Mouse (Mus musculus): ENCODE measurements at regions not wholly inside any gene's neighbourhood (a gene's known extent, or its start where the extent isn't known, plus 50 kb on each side); places are given as distances from the start of the nearest gene placed in this dataset.

DNA sequence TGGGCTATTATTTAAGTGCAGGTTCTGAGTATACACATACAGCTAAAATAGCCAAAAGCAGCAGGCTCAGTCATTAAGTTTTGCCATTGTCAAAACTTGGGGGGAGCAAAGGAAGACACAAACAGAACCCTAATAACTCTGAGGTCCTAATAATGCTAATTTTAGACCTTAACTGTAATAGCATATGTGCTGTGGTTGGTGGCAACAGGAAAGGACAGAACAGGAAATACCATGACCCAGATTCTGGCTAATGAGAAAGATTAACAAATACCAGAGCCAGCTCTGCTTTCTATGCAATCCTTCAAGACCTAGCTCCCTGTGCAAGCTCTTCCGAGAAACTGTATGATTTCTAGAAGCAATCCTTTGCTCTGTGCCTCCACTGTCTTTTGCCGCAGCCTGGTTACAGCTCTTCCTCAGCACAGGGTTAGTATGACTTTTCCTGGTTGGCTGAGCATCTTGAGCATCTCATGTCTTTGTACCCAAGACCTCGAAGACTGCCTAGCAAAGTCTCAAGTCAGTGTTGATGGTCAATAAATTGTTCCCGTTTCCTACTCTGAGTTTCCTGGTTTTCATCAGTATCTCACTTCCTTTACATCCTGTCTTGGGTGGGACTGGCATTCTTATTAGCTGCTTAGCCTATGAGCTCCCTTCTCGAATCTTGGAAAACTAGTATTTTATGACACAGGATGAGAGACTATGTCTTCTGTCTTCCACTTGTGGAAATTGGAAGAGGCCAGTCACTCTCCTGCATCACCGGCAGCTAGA lies 49.9 kb upstream of the Eed start:
- 92% methylated on average over 6 of the region's 6 CpGs for WGBS
- no peaks in the 10 kb centered on the region for H3K9me3 ChIP-seq (ENCODE audit: control insufficient read depth, low read length)
- H3K4me1 ChIP-seq (ENCODE audit: control insufficient read depth, insufficient read depth, low read length): peaks cover 13% of the 10 kb centered on the region
- no peak overlapping the region for H3K4me3 ChIP-seq (replicated peaks; ENCODE audit: low read depth, low read length)
- ATAC-seq (ENCODE audit: low FRiP score, low TSS enrichment): no peak
- no peaks in the 10 kb centered on the region for H3K36me3 ChIP-seq (ENCODE audit: control insufficient read depth, insufficient read depth, low read length)
- peak overlapping the region; percentile 82 for H3K27ac ChIP-seq (replicated peaks; ENCODE audit: low read depth, low read length)
- H3K4me2 ChIP-seq (ENCODE audit: low read length): no peak overlapping the region
- no peaks in the 10 kb centered on the region for H3K27me3 ChIP-seq (ENCODE audit: control insufficient read depth, insufficient read depth, low read length)
- H3K9ac ChIP-seq (replicated peaks; ENCODE audit: low read length): no peak overlapping the region
- no peak for DNase-seq

DNA sequence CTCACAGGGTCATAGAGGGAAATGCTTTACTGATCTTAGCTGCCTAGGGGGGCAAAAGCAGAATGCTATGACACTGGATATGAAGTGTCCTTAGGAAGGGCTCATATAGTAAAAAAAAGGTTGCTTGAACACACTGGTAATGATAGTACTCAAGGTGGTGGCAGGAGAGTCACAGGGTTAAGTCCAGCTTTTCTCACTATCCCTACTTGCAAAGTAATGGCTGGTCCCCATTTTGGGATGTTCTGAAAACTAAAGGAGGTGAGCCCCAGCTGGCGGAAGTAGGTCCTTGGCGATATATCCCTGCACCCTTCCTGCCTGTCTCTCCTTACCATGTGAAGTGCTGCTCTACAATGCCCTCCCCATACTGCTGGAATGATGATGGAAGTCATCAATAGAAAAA lies 52.3 kb upstream of the Eed start:
- Histone ChIP-seq H3K27me3 (ENCODE audit: control insufficient read depth, insufficient read depth, low read length) (no peaks in the 10 kb centered on the region), H3K9me3 (ENCODE audit: control insufficient read depth, low read length) (no peaks in the 10 kb centered on the region), H3K4me1 (ENCODE audit: control insufficient read depth, insufficient read depth, low read length) (peaks cover 13% of the 10 kb centered on the region), H3K4me2 (ENCODE audit: low read length) (no peak overlapping the region), H3K9ac (replicated peaks; ENCODE audit: low read length) (no peak overlapping the region), H3K27ac (replicated peaks; ENCODE audit: low read depth, low read length) (no peak overlapping the region), H3K4me3 (replicated peaks; ENCODE audit: low read depth, low read length) (no peak overlapping the region), H3K36me3 (ENCODE audit: control insufficient read depth, insufficient read depth, low read length) (no peaks in the 10 kb centered on the region)
- WGBS: 99% methylated on average over 2 of the region's 2 CpGs
- ATAC-seq (ENCODE audit: low FRiP score, low TSS enrichment) (no peak), DNase-seq (no peak)

DNA sequence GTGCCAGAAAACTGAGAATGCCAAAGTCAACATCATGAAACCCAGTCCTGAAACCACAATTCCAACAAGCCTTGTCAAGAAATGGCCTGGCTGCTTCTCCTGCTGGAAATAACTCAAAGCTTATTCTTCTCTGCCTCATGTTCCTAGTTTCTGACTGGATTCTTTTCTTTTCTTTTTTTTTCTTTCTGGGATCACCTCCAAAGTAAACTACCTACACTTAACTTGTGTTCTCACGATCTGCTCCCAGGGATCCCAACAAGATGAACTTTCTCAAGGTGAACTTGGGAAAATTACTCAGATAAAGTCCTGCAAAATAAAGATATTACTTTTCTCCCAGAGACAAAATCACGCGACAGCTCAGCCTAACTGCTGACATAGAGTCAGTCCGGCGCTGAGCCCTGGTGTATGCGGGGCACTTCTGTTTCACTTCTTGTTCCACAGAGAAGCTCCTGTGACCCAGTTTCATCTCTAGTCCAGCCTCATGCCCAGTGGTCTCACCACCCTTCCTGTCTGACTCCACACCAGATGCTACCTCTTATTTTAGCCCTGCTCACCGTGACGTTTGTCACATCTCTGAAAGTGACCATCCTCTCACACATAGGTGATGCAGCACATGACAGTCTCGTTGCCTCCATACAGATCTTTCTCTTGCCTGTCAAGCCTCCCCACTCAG lies 53.0 kb upstream of the Eed start:
- Histone ChIP-seq H3K9ac (replicated peaks; ENCODE audit: low read length) (no peak overlapping the region), H3K4me1 (ENCODE audit: control insufficient read depth, insufficient read depth, low read length) (peaks cover 11% of the 10 kb centered on the region), H3K27ac (replicated peaks; ENCODE audit: low read depth, low read length) (no peak overlapping the region), H3K4me2 (ENCODE audit: low read length) (no peak overlapping the region), H3K36me3 (ENCODE audit: control insufficient read depth, insufficient read depth, low read length) (no peaks in the 10 kb centered on the region), H3K4me3 (replicated peaks; ENCODE audit: low read depth, low read length) (no peak overlapping the region), H3K9me3 (ENCODE audit: control insufficient read depth, low read length) (no peaks in the 10 kb centered on the region), H3K27me3 (ENCODE audit: control insufficient read depth, insufficient read depth, low read length) (no peaks in the 10 kb centered on the region)
- DNase-seq: no peak
- ATAC-seq (ENCODE audit: low FRiP score, low TSS enrichment): no peak
- 94% methylated on average over 9 of the region's 9 CpGs for WGBS

DNA sequence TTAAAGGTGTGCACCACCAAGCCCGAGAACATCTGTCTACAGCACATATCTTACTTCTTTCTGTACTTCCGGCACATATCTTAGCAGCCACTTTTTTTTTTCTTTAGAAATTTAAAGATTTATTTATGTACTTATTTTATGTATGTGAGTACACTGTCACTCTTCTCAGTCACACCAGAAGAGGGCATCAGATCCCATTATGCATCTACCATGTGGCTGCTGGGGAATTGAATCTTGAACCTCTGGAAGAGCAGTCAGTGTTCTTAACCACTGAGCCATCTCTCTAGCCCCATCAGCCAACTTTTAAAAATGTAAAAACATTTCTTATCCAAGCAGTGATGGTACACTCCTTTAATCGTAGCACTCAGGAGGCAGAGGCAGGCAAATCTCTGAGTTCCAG lies 53.7 kb upstream of the Eed start:
- DNase-seq (no peak), ATAC-seq (ENCODE audit: low FRiP score, low TSS enrichment) (no peak)
- Histone ChIP-seq H3K36me3 (ENCODE audit: control insufficient read depth, insufficient read depth, low read length) (no peaks in the 10 kb centered on the region), H3K4me3 (replicated peaks; ENCODE audit: low read depth, low read length) (no peak overlapping the region), H3K27ac (replicated peaks; ENCODE audit: low read depth, low read length) (no peak overlapping the region), H3K9ac (replicated peaks; ENCODE audit: low read length) (no peak overlapping the region), H3K4me2 (ENCODE audit: low read length) (no peak overlapping the region), H3K9me3 (ENCODE audit: control insufficient read depth, low read length) (no peaks in the 10 kb centered on the region), H3K4me1 (ENCODE audit: control insufficient read depth, insufficient read depth, low read length) (peaks cover 4% of the 10 kb centered on the region), H3K27me3 (ENCODE audit: control insufficient read depth, insufficient read depth, low read length) (no peaks in the 10 kb centered on the region)
- 93% methylated on average over 3 of the region's 3 CpGs for WGBS

DNA sequence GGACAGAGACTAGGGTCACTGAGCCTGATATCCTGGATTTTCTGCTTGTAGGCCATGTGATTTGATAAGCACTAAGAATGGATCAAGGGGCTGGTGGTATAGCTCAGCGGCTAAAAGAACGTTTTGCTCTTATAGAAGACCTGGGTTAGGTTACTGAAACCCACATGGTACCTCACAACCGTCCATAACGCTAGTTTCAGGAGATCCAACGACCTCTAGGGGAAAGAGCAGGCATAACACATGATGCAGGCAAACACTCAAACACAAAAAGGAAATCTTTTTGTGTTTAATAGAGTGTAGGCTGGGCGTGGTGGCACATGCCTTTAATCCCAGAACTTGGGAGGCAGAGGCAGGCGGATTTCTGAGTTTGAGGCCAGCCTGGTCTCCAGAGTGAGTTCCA lies 54.6 kb upstream of the Eed start:
- no peak for DNase-seq
- no peak for ATAC-seq (ENCODE audit: low FRiP score, low TSS enrichment)
- H3K27ac ChIP-seq (replicated peaks; ENCODE audit: low read depth, low read length): no peak overlapping the region
- no peak overlapping the region for H3K4me3 ChIP-seq (replicated peaks; ENCODE audit: low read depth, low read length)
- 71% methylated on average over 7 of the region's 7 CpGs for WGBS
- no peaks in the 10 kb centered on the region for H3K36me3 ChIP-seq (ENCODE audit: control insufficient read depth, insufficient read depth, low read length)
- no peaks in the 10 kb centered on the region for H3K9me3 ChIP-seq (ENCODE audit: control insufficient read depth, low read length)
- H3K4me1 ChIP-seq (ENCODE audit: control insufficient read depth, insufficient read depth, low read length): no peaks in the 10 kb centered on the region; the same call in 1 of the 2 replicates
- H3K27me3 ChIP-seq (ENCODE audit: control insufficient read depth, insufficient read depth, low read length): no peaks in the 10 kb centered on the region
- no peak overlapping the region for H3K9ac ChIP-seq (replicated peaks; ENCODE audit: low read length)
- H3K4me2 ChIP-seq (ENCODE audit: low read length): no peak overlapping the region

DNA sequence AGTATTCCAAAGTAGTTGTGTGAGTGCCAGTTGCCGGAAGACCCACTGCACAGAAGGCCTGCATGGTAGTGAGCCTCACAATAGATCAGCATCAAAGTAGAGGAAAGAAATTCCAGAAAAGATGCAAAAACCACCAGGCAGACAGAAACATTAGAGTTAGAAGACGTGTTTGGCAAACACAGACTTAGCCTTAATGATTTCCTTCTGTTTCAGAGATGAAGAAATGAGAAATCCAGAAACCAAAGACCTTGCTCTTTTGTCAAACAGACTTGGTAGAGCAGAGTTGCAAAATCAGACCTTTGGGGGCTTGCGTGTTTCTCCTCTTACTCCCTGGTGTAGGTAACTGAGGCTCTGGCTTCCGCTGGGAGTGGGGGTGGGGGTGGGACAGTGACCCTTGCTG lies 57.0 kb upstream of the Eed start:
- H3K4me3 ChIP-seq (replicated peaks; ENCODE audit: low read depth, low read length): no peak overlapping the region
- H3K27me3 ChIP-seq (ENCODE audit: control insufficient read depth, insufficient read depth, low read length): no peaks in the 10 kb centered on the region
- no peak overlapping the region for H3K4me2 ChIP-seq (ENCODE audit: low read length)
- H3K27ac ChIP-seq (replicated peaks; ENCODE audit: low read depth, low read length): no peak overlapping the region
- H3K4me1 ChIP-seq (ENCODE audit: control insufficient read depth, insufficient read depth, low read length): no peaks in the 10 kb centered on the region
- H3K9ac ChIP-seq (replicated peaks; ENCODE audit: low read length): no peak overlapping the region
- H3K36me3 ChIP-seq (ENCODE audit: control insufficient read depth, insufficient read depth, low read length): no peaks in the 10 kb centered on the region
- WGBS: 96% methylated on average over 4 of the region's 4 CpGs
- no peaks in the 10 kb centered on the region for H3K9me3 ChIP-seq (ENCODE audit: control insufficient read depth, low read length)
- no peak for DNase-seq
- ATAC-seq (ENCODE audit: low FRiP score, low TSS enrichment): no peak

DNA sequence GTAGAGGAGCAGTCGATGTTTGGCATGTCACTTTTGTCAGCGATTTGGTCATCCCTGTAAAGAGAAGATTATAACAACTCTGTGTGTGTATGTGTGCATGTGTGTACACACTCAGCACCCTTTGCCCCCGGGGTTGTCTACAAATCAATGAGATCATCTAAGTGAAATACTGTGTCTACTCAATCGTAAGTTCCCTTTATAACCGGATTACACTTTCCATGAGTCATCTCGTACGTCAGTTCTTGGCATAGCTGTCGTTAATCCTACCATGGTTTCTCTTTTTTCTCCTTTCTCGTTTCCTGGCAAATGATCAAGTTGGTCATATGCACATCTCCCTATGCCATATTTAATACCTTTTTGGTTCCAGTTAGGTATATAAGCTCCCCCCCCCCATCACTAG lies 58.7 kb upstream of the Eed start:
- no peak for ATAC-seq (ENCODE audit: low FRiP score, low TSS enrichment)
- Histone ChIP-seq H3K9ac (replicated peaks; ENCODE audit: low read length) (no peak overlapping the region), H3K36me3 (ENCODE audit: control insufficient read depth, insufficient read depth, low read length) (no peaks in the 10 kb centered on the region), H3K4me3 (replicated peaks; ENCODE audit: low read depth, low read length) (no peak overlapping the region), H3K9me3 (ENCODE audit: control insufficient read depth, low read length) (no peaks in the 10 kb centered on the region), H3K4me2 (ENCODE audit: low read length) (no peak overlapping the region), H3K27ac (replicated peaks; ENCODE audit: low read depth, low read length) (no peak overlapping the region), H3K4me1 (ENCODE audit: control insufficient read depth, insufficient read depth, low read length) (no peaks in the 10 kb centered on the region), H3K27me3 (ENCODE audit: control insufficient read depth, insufficient read depth, low read length) (no peaks in the 10 kb centered on the region)
- 76% methylated on average over 9 of the region's 9 CpGs for WGBS
- no peak for DNase-seq

DNA sequence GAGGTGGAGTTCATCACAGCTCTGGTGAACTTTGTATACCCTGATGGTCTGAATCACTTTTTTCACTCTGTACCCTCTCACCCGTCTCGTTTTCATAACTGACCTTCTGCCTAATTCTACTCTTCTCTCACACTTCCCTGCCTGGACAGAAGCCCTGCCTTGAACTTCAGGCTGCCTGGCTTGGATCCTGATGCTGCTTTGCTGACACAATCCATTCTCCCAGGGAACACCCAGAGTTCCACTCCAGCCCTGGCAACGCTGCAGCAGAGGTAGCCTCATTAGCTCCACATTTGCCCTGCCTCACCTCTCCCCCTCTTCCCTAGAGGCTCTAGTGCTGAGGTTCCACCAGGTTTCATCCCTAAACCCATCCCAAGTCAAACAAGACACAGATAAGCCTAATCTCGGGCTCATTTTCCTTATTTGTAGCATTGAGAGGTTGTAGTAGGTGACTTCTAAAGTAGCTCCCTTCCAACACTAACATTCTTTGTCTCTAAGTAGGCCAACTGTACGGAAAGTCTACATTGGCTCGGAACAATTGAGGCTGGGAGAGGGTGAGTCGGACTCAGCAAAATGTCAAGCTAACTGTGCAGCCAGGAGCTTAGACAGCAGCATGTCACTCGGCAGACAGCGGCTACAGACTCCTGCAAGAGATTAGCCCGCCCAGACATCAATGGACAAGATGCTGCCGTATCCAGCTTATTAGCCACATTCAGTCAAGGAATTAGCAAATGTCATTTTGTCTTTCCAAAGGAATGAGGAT lies 60.0 kb upstream of the Eed start:
- Histone ChIP-seq H3K9me3 (ENCODE audit: control insufficient read depth, low read length) (no peaks in the 10 kb centered on the region), H3K27ac (replicated peaks; ENCODE audit: low read depth, low read length) (no peak overlapping the region), H3K4me1 (ENCODE audit: control insufficient read depth, insufficient read depth, low read length) (no peaks in the 10 kb centered on the region), H3K27me3 (ENCODE audit: control insufficient read depth, insufficient read depth, low read length) (no peaks in the 10 kb centered on the region), H3K36me3 (ENCODE audit: control insufficient read depth, insufficient read depth, low read length) (no peaks in the 10 kb centered on the region), H3K4me3 (replicated peaks; ENCODE audit: low read depth, low read length) (no peak overlapping the region), H3K4me2 (ENCODE audit: low read length) (no peak overlapping the region), H3K9ac (replicated peaks; ENCODE audit: low read length) (no peak overlapping the region)
- ATAC-seq (ENCODE audit: low FRiP score, low TSS enrichment) (no peak; the same call in 1 of the 2 replicates), DNase-seq (peak; percentile 37)
- whole genome bisulfite sequencing: 47% methylated on average over 11 of the region's 11 CpGs
